Mouse (Mus musculus) adrenal gland, postnatal 14 days (tissue): ENCODE data around the gene Nrde2. TPM values are rescaled to one million over a fixed set of nuclear protein-coding genes. Genes with fewer than 3 reads are reported as not detected.

Experiments
- total RNA-seq: library from RNA; stranded (reverse); gene quantifications from 2 replicates; pipeline ENCODE4 v1.2.3, GENCODE M21; 2021

Nrde2 gene
- total RNA-seq, 1 experiment from 2014 or later = 13.3 TPM

Other genes starting within 250 kb of the Nrde2 start
- 1.0 TPM in 2 replicates for gene Kcnk13, start 195.2 kb downstream of the Nrde2 start, total RNA-seq
- 198 and 214 TPM in 2 replicates for gene Psmc1, start 49.5 kb downstream of the Nrde2 start, total RNA-seq
- gene Calm1, start 39.8 kb upstream of the Nrde2 start, total RNA-seq = 432 and 438 TPM in 2 replicates